Mouse (Mus musculus): Measurements from ENCODE around the gene Ccdc106.
"Not testable (repeated sequence)": the region's sequence is repeated elsewhere in the genome, so short reads cannot be mapped to it uniquely, and the experiment has no call there.

- not testable (repeated sequence) for TF ChIP-seq CTCF, EP300 (IDR thresholded peaks at IDR 0.05; ENCODE audit: low read depth)
Observed at GRCm38 (mm10) chr7:5079365-5080009, 59.1 kb downstream of the Ccdc106 start.

Data from liver, postnatal 0 days (tissue).